Mouse (Mus musculus) CH12.LX (cell line): ENCODE data around the gene Plvap.

Source experiments
- CHD1 ChIP-seq: IDR thresholded peaks from 2 replicates; pipeline ENCODE4 v1.6.1; 2012; ENCODE audit warnings: low read depth, low read length, improper control_type of control experiment, inconsistent platforms
- CHD2 ChIP-seq: IDR thresholded peaks from 2 replicates; pipeline ENCODE4 v1.6.1; 2011; ENCODE audit warnings: low read length, improper control_type of control experiment
- CTCF ChIP-seq, 2 experiments: IDR thresholded peaks in 1 of 2; conservative IDR thresholded peaks in 1 of 2; 2 replicates each; pipeline ENCODE4 v1.5.1; 2011 to 2012; ENCODE audit warnings: low read depth in 2 of 2, low read length in 2 of 2, improper control_type of control experiment in 1 of 2, inconsistent platforms in 1 of 2, mild to moderate bottlenecking in 1 of 2, moderate library complexity in 1 of 2
- ELF1 ChIP-seq: IDR thresholded peaks from 2 replicates; pipeline ENCODE4 v1.6.1; 2014; ENCODE audit warnings: low read depth, mild to moderate bottlenecking, inconsistent platforms, low read length, improper control_type of control experiment
- GABPA ChIP-seq: IDR thresholded peaks from 2 replicates; pipeline ENCODE4 v1.6.1; 2012; ENCODE audit warnings: low read depth, low read length, improper control_type of control experiment, inconsistent platforms; ENCODE audit not compliant: insufficient replicate concordance
- MAFK ChIP-seq: IDR thresholded peaks from 2 replicates; pipeline ENCODE4 v1.6.1; 2011; ENCODE audit warnings: low read length, improper control_type of control experiment; ENCODE audit not compliant: insufficient replicate concordance
- NRF1 ChIP-seq: IDR thresholded peaks from 2 replicates; pipeline ENCODE4 v1.6.1; 2014; ENCODE audit warnings: low read depth, mild to moderate bottlenecking, inconsistent platforms, low read length, improper control_type of control experiment, moderate library complexity
- ZKSCAN1 ChIP-seq: IDR thresholded peaks from 2 replicates; pipeline ENCODE4 v1.6.1; 2012; ENCODE audit warnings: low read depth, inconsistent platforms, low read length, improper control_type of control experiment, borderline replicate concordance

DNA sequence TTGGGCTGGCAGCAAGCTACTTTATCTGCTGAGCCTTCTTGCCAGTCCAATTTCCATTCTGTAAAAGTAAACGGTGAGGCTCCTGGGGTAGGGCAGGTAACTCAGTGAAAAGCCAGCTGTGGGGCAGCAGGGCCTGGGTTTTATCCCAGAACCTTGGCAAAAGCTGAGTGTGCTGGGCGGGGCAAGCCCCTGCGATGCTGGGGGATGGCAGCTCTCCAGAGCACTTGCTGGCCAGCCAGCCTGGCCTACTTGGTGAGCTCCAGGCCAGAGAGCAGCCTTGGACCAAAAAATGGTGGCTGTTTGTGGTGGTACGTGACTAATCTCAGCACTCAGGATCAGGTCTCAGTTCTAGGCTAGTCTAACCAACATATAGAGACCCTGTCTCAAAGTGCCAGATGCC is 5.6 kb downstream of the Plvap start:
- TF ChIP-seq CHD2 (no peak), ZKSCAN1 (no peak), CTCF (conservative IDR thresholded peaks at IDR 0.05 in 1 of 2, IDR thresholded peaks at IDR 0.05 in 1 of 2; ENCODE audit: low read depth in 2 of 2, low read length in 2 of 2) (no peak), ELF1 (no peak), NRF1 (no peak), GABPA (no peak), MAFK (no peak), CHD1 (no peak)
